In genomic region chr8:84722850-84723570, GRCm38 (mm10) we compare ENCODE assay signal across 1 mouse cellular context.
TF ChIP-seq lines count a peak whose summit lies in the region.

TSS of gene G430095P16Rik (plus strand) at chr8:84723007.

TF ChIP-seq in MEL, 35 proteins besides CTCF, POLR2A, EP300 and RAD21 (continued from another document):
- TF ChIP-seq USF2 (IDR thresholded peaks at IDR 0.05; ENCODE audit: borderline replicate concordance in 1 of 2, insufficient read depth in 1 of 2, low read depth in 1 of 2, low read length in 2 of 2) (no peak), TAL1 (IDR thresholded peaks at IDR 0.05; ENCODE audit: low read length) (0 out of 2 replicates have a peak, but pooled peaks have one; percentile 39), MYC (IDR thresholded peaks at IDR 0.05; ENCODE audit: low read depth, low read length) (peak; percentile 95), GATA1 (IDR thresholded peaks at IDR 0.05; ENCODE audit: low read depth, low read length) (no peak), ZKSCAN1 (IDR thresholded peaks at IDR 0.05; ENCODE audit: low read depth, low read length) (no peak), NRF1 (IDR thresholded peaks at IDR 0.05; ENCODE audit: insufficient read depth, low read depth, low read length, poor library complexity, severe bottlenecking) (peak; percentile 70), MXI1 (IDR thresholded peaks at IDR 0.05; ENCODE audit: low read depth, low read length) (peak; percentile 98), KAT2A (conservative IDR thresholded peaks at IDR 0.05; ENCODE audit: low read depth, low read length) (no peak; the same call in 1 of the 2 replicates), E2F4 (IDR thresholded peaks at IDR 0.05; ENCODE audit: borderline replicate concordance, low read depth, low read length) (no peak), SIN3A (IDR thresholded peaks at IDR 0.05; ENCODE audit: low read length) (peak; percentile 93), POLR2AphosphoS2 (IDR thresholded peaks at IDR 0.05; ENCODE audit: low read length) (peak; percentile 61; the same call in 1 of the 2 replicates), MAX (IDR thresholded peaks at IDR 0.05; ENCODE audit: low read length) (peak; percentile 87), RCOR1 (IDR thresholded peaks at IDR 0.05; ENCODE audit: low read depth, low read length) (no peak; the same call in 1 of the 2 replicates), USF1 (IDR thresholded peaks at IDR 0.05; ENCODE audit: low read depth, low read length) (no peak; the same call in none of the 2 replicates), MAFK (IDR thresholded peaks at IDR 0.05; ENCODE audit: borderline replicate concordance, low read depth, low read length) (no peak), MEF2A (IDR thresholded peaks at IDR 0.05; ENCODE audit: extremely low read depth, insufficient replicate concordance, low read depth, low read length, poor library complexity, severe bottlenecking) (no peak), MAZ (IDR thresholded peaks at IDR 0.05; ENCODE audit: low read depth, low read length) (peak; percentile 90; the same call in 1 of the 2 replicates), HCFC1 (IDR thresholded peaks at IDR 0.05; ENCODE audit: low read depth, low read length) (peak; percentile 67; the same call in 1 of the 2 replicates), JUND (IDR thresholded peaks at IDR 0.05; ENCODE audit: low read depth, low read length) (no peak), CHD2 (IDR thresholded peaks at IDR 0.05; ENCODE audit: low read length) (peak; percentile 68), POLR2AphosphoS5 (IDR thresholded peaks at IDR 0.05; ENCODE audit: borderline replicate concordance, low read depth, low read length) (no peak), NELFE (IDR thresholded peaks at IDR 0.05; ENCODE audit: low read depth, low read length) (peak; percentile 29)
